Mouse (Mus musculus): ENCODE measurements around the gene Rbm20.
A peak's percentile ranks its signal among the peaks of the same experiment; 100 is the strongest.

Gene Rbm20

DNA sequence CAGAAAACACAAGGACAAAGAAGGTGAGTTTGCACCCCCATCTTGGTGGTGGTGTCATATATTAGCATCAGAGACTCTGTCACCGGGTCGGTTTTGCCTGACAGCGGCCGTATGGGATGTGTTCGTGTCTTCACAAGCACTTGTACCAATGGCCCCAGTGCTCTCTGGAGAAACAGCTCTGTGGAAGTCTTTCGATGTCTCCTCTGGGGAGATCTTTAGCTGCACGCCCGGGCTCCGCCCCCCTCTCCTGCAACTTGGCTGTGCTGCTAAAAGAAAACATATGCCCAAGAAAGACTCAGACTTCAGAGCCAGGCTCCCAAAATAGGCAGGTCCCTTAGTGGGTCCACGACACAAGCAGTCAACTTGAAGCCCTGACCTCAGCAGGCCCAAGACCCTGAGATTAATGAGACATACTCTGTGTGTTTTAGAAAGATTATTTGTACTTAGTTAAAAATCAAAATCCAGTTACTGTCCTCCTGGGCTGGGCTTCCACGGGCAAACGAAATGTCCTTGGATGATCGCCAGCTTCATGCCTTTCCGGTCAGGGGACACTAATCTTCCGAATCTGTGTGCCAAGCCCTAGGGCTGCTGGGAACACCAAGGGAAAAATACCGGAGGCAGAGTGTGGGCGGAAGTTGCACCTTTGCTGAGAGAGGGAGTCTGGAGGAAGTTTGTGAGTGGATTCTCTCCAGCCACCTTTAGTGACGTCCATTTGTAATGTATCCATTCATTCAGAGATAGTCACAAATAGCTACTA lies 173.2 kb downstream of the Rbm20 start:
- DNase-seq (ENCODE audit: low spot score in 2 of 2), result peak; percentile 48 to 61

DNA sequence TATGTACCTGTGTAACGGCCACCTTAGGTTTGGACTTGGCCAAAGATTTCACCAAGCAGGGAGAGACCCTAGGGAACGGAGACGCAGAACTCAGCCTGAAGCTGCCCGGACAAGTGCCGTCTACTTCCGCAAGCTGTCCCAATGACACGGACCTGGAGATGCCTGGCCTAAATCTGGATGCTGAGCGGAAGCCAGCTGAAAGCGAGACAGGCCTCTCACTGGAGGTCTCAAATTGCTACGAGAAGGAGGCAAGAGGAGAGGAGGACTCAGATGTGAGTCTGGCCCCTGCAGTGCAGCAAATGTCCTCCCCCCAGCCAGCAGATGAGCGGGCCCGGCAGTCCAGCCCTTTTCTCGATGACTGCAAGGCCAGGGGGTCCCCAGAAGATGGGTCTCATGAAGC lies 174.2 kb downstream of the Rbm20 start:
- DNase-seq (ENCODE audit: low spot score in 2 of 2), result no peak

DNA sequence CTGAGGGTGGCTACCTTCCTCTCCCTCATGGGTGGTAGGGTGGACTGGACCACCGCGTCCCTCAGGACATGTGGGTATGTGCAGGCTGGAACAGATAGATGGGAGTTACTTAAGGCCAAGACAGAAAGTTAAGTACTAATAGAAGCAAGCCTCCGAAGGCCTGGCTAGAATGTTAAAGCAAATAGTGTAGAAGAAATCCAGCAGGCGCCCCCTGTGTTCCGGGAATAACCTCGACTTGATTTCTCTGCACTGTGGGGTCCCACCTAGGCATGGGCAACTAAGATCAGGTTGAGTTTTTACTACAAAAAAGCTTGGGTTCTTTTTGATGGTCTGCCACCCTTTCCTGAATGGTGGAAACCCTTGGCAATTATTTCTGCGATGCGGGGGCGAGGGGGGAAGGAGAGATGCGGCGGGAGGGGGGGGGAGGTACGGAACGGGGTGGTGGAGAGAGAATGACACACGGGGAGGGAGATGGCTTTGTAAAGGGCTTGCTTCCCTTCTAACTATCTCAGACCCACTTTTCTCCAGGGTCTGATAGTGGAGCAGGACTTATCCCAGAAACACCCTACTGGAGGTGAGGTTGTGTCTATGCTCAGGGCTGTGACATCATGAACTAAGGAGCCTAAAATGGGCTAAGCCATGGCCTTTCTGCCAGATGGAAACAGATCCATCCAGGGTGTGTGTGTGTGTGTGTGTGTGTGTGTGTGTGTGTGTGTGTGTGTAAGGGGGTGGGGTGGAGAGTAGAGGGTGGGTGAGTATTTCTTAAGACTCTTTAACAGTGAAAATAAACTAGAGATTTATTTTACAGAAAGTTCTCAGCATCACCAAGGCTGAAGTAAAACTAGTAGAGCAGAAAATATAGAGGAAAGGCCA lies 175.0 kb downstream of the Rbm20 start:
- no peak for DNase-seq (ENCODE audit: low spot score in 2 of 2)

DNA sequence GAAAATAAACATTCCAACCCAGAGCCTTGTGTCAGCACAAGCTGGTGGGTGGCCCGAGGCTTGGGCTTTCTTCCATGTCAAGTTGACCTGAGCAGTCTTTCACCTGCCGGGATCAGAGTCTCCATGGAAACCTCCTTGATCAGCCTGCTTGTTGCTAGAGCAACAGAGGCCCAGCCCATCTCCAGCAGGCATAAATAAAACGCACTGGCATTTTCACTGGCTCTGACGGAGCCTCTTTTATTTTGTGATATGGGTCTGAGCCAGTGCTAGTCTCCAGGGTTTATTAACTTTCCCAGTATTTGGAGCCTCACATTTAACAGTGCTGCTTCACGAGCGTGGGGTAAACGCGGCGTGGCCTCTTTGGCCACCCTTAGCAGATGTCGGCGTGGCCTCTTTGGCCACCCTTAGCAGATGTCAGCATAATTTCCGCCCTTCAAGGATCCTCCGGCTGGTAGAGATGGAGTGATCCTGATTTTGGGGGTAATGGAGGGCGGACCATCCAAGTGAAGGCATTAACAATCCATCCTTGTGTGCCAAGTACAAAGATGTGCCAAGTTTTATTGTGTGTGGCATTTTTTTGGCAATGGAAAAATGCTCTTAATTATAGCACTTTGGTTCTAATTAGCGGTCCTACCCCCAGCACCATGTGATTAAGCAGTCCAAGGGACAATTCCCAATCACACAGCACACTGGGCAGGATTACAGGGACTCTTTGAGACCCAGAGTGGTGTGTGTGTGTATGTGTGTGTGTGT lies 175.8 kb downstream of the Rbm20 start:
- DNase-seq (ENCODE audit: low spot score in 2 of 2), result peak; percentile 63 to 84

DNA sequence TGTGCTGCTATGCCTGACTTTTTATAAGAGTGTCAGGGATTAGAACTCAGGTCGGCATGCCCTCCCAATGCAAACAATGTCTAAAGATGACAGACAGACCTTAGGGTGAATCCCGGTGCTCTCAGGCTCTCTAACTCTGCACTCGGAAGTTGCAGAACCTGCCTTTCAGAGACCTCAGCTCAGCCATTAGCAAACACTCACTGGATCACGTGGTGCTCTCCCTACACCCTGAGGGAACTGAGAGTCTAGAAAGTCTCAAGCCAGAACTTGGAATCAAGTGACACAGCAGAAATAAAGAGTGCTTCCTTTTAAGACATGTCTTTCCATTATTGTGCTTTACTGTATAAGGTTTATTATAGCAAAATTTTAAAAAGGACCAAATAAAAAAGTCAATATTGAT lies 177.9 kb downstream of the Rbm20 start:
- DNase-seq (ENCODE audit: low spot score in 2 of 2), result no peak

DNA sequence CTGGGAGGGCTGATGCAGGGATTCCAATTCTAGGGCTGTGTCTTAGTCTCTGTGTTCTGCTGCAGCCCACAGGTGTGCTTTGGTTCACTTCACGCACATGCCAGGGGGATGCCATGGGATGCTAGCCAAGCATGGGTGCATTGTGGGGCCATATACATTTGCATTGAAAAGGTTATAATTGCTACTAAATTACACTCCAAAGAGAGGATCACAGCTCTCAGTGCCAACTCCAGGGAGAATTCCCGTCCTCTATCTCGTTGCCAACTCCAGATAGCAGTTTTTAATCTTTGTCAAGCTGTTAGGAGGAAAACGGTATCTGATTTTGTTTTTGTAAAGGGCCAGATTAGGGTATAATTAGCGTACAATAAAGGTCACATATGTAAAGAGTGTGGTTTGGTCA lies 178.7 kb downstream of the Rbm20 start:
- DNase-seq (ENCODE audit: low spot score in 2 of 2), result no peak

DNA sequence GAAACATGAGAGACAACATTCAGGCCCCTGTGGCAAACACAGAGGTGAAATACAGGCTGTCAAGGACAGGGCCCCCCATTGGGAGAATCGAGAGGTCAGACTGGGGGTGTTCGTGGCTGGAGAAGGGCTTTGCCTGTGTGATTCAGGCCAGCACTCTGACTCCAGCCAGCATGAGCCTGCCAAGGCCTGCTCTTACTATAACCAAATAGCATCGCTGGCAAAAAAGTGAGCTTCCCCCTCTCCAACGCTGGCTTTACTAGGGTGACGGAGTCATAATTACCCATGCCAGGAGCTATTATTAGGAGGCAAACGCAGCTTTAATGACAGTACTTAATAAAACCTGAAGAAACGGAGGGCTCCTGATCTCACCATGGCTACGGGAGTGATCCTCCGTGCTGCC lies 179.7 kb downstream of the Rbm20 start:
- no peak for DNase-seq (ENCODE audit: low spot score in 2 of 2)

DNA sequence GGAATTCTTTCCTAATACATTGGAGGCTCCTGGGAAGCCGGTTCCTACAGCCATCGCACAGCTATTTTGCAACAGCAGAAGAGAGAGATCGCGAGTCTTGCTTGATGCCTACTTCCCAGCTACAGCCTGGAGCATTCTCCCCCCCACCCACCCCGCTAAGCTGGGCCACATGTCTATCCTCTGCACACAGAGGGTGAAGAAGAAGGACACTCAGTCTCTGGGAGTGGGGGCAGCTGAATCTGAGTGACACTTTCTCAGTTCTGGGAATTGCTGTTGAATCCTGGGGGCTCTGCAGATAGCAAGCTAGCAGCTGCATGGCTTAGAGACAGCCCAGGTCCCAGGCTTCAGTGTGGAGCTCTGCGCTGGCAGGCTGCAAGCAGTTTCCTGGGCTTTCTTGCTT lies 180.9 kb downstream of the Rbm20 start:
- DNase-seq (ENCODE audit: low spot score in 2 of 2), result no peak

DNA sequence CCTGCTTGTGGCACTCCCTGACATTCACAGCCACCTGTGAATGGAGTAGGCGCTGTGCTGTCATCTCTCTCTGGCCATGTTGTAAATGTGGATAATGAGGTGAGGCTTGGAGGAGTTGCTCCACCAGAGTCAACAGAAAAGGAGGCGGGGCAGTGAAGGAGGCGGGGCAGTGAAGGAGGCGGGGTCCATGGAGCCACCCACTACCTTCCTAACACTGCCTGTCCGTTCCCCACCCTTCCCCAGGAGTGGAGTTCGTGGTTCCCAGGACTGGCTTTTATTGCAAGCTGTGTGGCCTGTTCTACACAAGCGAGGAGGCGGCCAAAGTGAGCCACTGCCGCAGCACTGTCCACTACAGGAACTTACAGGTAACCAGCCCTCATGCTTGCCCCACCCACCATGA lies 182.0 kb downstream of the Rbm20 start:
- no peak for DNase-seq (ENCODE audit: low spot score in 2 of 2)

DNA sequence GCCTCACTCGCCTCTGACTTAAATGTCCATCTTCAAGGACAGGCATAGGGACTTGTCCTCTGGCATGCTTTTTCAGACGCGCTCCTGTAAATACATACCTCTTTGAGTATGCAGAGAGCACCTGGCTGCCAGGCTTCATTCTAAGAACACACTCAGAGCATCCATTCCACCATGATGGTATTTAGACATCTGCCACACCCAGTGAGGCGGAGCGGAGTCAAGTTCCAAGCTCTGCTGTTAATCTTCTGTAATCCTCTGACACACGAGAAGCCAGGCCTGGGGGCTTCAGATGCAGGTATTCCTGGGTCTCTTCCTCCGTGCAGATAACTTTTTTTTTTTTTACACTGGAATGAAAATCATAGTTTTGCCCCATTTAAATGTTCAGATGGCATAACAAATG lies 182.5 kb downstream of the Rbm20 start:
- DNase-seq (ENCODE audit: low spot score in 2 of 2), result no peak

DNA sequence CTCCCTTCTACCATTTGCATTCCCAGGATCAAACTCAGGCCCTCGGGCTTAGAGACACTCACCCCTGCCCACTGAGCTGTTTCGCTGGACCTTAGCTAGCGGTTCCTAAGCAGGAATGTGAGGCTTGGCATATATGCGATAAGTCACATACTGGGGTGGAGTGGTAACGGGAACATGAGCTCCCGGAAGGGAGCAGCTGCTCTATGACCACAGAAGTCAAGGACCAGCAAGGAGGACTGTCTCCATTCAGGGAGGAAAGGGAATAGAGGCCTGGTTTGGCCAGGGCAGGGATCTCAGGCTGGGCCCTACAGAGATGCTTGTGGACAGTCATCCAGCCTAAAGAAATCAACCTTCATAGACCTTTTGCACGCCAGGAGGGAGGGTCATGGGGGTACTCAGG lies 184.2 kb downstream of the Rbm20 start:
- DNase-seq (ENCODE audit: low spot score in 2 of 2), result no peak

DNA sequence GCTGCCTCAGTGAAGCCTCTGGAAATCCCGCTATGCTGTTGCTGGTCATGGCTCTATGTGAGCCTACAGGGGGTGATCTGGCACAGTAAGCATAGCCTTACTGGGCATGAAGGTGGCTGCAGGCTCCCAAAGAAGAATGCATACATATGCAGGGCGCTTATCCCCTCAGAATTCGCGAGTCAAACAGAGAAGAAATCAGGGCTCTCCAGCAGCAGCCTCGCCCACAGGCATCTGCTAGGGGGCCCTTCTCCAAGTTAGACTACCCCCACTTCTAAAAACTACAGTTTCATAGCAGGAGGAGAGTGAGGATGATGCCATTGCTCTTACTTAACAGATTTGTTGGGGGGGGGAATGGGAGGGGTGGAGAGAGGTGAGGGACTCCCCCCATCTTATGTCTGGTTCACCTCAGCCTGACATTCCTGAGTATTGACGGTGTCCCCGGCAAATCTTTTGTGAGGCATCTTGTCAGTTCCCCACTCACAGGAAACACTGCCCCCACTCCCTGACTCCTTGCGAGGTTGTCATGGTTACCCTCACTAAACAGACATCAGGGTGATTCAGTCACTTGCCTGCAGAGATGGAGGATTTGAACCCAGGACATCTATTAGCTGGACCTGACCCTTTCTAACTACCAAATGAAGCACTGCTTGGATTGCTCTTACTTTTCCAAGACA lies 185.6 kb downstream of the Rbm20 start:
- peak in 1 of 2 experiments; percentile 57 for DNase-seq (ENCODE audit: low spot score in 2 of 2)

DNA sequence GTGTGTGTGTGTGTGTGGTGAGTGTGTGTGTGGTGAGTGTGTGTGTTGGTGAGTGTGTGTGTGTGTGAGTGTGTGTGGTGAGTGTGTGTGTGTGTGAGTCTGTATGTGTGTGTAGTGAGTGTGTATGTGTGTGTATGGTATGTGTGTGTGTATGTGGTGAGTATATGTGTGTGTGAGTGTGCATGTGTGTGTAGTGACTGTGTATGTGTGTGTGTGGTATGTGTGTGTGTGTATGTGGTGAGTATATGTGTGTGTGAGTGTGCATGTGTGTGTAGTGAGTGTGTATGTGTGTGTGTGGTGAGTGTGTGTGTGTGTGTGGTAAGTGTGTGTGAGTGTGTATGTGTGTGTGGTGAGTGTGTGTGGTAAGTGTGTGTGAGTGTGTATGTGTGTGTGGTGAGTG lies 190.1 kb downstream of the Rbm20 start:
- DNase-seq (ENCODE audit: low spot score in 2 of 2), result no peak

DNA sequence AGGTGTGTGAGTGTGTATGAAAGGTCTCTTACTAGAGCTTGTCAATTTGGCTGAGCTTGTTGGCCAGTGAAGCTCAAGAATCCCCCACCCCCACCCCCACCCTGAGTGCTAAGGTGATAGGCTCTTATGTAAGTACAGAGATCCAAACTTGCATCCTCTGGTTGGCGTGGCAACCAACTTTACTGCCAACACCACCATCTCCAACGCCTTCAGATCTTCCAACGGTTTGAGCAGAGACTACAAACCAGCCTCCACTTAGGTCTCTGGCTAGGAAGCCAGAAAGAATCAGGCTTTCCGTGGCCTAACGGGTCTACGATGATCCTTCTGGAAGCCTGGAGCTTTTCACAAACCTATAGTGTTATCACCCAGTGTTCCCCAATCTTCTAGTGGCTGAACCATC lies 191.0 kb downstream of the Rbm20 start:
- peak in 1 of 2 experiments; percentile 67 for DNase-seq (ENCODE audit: low spot score in 2 of 2)

DNA sequence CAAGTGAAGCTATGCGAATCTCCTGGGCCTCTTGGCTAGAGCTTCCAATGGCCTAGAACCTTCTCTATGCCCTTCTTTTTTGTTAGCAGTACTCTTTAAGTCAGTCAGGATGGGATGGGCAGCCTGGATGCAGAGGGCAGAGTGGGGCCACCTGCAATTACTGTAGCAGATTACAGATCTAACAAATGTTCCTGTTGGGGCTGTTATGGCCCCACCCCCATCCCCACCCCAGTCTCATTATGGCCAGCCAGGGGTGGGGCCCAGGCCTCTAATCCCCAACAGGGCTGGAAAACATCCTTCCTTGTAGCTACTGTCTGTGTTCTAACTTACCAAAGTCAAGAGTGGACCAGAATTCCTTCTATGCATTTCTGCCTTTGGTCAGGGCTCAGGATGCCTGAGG lies 191.7 kb downstream of the Rbm20 start:
- DNase-seq (ENCODE audit: low spot score in 2 of 2), result no peak

DNA sequence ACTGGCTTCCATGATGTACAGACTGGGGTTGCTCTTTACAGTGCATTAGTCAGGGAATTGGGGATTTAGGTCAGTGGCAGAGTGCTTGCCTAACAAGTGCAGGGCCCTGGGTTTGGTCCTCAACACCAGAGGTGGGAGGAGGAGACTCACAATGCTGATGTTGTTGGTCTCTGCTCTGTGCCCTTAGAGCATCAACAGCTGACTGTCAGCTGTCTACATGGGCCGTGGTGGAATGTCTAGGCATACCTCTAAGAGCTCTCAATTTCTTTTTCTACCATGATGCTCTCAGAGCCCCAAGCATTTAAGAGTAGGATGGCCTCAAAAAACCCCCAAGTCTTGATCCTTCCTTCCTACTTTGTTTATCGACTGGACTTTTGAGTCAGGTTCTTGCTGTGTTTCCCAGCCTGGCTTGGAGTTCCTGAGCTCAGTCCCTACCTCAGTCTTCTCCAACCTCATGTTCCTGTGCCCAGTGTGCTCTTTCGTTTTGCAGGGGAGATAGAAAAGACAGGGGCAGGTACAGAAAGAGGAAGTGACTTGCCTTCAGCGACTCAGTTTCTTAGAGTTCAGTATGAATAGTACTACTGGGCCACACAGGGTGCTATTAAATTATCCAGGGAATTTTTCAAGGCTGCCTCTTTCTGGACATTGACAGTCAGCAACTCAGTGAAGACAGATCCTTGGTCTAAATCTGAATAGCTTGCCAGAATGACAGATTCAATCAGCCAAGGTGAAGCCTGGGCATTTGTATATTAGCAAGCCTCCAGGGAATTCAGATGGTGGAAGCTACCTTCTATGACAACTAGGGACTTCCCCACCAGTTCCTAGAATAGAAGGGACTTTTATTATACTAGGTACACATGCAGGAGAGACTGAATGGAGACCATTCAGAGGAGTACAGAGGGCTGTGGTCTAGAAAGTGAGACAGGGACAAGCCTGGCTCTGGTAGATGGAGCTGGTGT lies 192.6 kb downstream of the Rbm20 start:
- DNase-seq (ENCODE audit: low spot score in 2 of 2), result no peak

DNA sequence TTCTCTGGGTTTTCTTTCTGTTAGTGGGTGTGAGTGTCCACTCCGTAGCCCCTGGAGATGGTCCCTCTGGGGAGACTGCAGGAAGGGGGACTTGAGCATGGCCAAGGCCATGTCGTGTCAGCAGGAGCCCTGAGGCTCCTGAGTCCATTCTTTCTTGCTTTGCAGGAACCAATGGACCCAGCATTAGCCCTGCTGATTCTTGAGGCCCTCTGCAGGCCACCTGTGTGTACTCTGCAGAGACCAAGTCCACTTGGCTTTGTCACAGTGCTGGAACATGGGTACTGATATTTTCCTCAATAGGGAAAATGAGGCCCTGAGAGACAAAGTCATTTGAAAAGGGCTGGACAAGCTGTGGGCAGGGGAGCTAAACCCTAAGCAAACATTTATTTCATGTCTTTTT lies 193.5 kb downstream of the Rbm20 start:
- no peak for DNase-seq (ENCODE audit: low spot score in 2 of 2)

DNA sequence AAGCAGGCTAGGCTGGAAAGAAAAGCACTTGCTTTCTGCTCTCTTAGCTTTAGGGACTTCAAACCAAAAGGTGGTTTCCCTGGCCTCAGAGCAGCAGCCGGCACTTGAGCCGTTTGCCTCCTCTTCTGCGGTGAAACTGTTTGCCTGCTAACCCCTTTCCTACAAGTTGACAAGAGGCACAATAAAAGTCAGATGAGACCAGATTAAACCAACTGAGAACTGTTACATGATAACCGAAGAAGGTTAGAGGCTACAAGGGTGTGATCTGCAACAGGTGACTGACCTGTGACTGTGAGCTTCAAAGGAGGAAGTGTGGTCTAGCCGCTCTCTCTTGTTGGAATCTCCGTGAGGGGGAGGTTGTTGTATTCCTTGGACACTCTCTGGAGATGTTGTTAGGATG lies 194.4 kb downstream of the Rbm20 start:
- DNase-seq (ENCODE audit: low spot score in 2 of 2), result no peak

DNA sequence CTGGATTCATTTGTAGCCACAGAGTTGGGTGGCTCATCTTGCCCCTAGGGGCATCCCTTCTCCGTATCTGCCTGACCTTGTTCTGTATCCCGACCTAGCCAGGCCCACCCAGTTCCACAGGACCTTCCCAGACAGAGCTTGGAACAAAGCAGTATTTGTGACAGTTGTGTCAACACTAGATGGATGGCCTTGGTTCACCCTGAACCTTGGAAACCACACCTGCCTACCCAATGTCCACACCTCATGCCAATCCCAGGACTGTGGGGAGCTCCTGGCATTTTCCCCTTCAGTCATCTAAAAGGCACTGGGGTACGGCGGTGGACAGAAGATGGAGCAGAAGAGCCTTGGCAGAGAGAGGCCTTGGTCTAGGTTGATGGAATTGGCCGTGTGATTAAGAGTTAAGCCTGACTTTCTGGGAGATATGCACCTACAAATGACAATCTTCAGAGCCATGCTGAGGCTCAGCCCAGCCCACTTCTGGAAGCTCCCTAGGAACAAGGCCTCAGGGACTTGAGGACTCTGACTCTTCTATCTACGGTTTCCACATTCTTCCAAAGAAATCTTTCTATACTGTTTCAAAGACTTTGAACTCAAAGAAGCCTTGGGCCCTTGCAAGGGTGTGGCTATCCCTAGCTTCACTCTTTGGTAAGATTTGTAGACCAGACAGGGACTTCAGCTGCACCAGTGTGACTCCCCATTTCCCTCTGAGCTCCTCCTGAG lies 196.0 kb downstream of the Rbm20 start:
- DNase-seq (ENCODE audit: low spot score in 2 of 2), result no peak

DNA sequence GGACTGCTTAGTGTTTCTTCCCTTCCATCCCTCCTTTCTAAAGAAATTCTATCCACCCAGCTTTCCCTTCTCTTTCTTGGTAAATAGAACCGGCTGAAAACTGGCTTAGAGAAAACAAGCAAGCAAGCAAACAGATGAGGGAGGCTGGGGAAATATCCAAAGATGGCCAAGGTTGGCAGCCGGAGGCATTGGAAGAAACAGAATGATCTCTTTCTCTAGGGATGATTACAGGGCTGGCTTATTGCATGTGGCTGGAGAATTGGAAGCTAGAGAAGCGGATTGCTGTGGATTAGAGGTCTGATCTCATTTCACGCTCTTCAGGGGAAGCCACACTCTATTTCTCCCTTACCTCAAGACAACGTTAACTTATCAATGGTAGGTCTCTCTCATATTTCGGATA lies 198.1 kb downstream of the Rbm20 start:
- no peak for DNase-seq (ENCODE audit: low spot score in 2 of 2)

Measured in frontal cortex, postnatal 36 days (tissue).